Mouse (Mus musculus) thymus, adult 2 months (tissue): ENCODE measurements around the gene Tapt1.

Experiments used
- CTCF ChIP-seq: fragments of 200-500 bp; IDR thresholded peaks from 2 replicates; pipeline ENCODE4 v1.5.1; 2012; ENCODE audit warnings: mild to moderate bottlenecking, control low read depth, low read length, moderate library complexity, borderline replicate concordance; ENCODE audit not compliant: control insufficient read depth, poor library complexity, insufficient read depth; ENCODE audit errors: extremely low read depth
- POLR2A ChIP-seq: fragments of 200-500 bp; IDR thresholded peaks from 2 replicates; pipeline ENCODE4 v1.6.1; 2012; ENCODE audit warnings: mild to moderate bottlenecking, low read length, control low read depth, moderate library complexity; ENCODE audit not compliant: control insufficient read depth, poor library complexity, insufficient read depth; ENCODE audit errors: extremely low read depth

DNA sequence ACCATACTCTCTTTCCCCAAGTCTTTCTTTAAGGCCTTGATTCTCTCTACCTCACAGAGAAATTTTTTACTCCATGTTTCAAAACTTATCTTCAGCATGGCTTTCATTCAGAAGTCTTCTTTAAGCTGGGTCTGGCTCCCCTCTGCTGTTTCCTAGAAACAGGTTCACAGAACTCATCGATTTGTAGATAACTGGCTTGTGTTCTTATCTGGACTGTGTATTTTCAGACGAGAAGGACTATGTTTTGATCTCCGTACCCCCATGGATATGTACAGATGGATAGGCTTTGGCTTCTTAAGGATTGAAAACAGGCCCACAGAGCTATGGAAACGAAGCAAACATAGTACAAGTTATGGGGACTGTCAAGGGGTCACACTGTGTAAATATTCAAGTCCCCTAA, 26.0 kb upstream of the Tapt1 start:
- no peak for TF ChIP-seq CTCF
- TF ChIP-seq POLR2A, result no peak
